Mouse (Mus musculus): ENCODE measurements around the gene Gm49388. TPM values are rescaled to one million over a fixed set of nuclear protein-coding genes. Genes with fewer than 3 reads are reported as not detected.
"Not testable (repeated sequence)": the region's sequence is repeated elsewhere in the genome, so short reads cannot be mapped to it uniquely, and the experiment has no call there.

Gm49388 gene
- polyA plus RNA-seq, 1 experiment from 2014 or later = not detected

- DNase-seq (ENCODE audit: low spot score) = no peak
These were observed 17.6 kb upstream of the Gm49388 start for GRCm38 (mm10) chr7:127767671-127768345.

- peak; percentile 41 for DNase-seq (ENCODE audit: low spot score)
These were observed 16.9 kb upstream of the Gm49388 start for GRCm38 (mm10) chr7:127768346-127768996.

- DNase-seq (ENCODE audit: low spot score) = peak; percentile 68
These were observed 16.3 kb upstream of the Gm49388 start for GRCm38 (mm10) chr7:127768997-127769593.

GRCm38 (mm10) chr7:127769651-127770038, 15.8 kb upstream of the Gm49388 start, which contains the start of gene Orai3:
Gene Orai3 (plus strand): TSS chr7:127769815.
- peak; percentile 50 for DNase-seq (ENCODE audit: low spot score)

- DNase-seq (ENCODE audit: low spot score) = peak; percentile 45
These were observed 15.1 kb upstream of the Gm49388 start for GRCm38 (mm10) chr7:127770039-127770905.

GRCm38 (mm10) chr7:127771262-127771661, 14.1 kb upstream of the Gm49388 start:
- DNase-seq (ENCODE audit: low spot score) = peak; percentile 57

GRCm38 (mm10) chr7:127772080-127772479, 13.3 kb upstream of the Gm49388 start:
- DNase-seq (ENCODE audit: low spot score) = no peak

- DNase-seq (ENCODE audit: low spot score) = no peak
These were observed 12.9 kb upstream of the Gm49388 start for GRCm38 (mm10) chr7:127772557-127772956.

GRCm38 (mm10) chr7:127773664-127774384, 11.6 kb upstream of the Gm49388 start:
- DNase-seq (ENCODE audit: low spot score) = peak; percentile 85

- DNase-seq (ENCODE audit: low spot score) = not testable (repeated sequence)
These were observed 9.6 kb upstream of the Gm49388 start for GRCm38 (mm10) chr7:127775837-127776236.

GRCm38 (mm10) chr7:127776426-127776825, 9.0 kb upstream of the Gm49388 start, which contains the start of gene Setd1a:
Gene Setd1a (plus strand): TSS chr7:127776670.
- peak; percentile 80 for DNase-seq (ENCODE audit: low spot score)

- peak; percentile 97 for DNase-seq (ENCODE audit: low spot score)
These were observed 8.4 kb upstream of the Gm49388 start for GRCm38 (mm10) chr7:127776878-127777473.

- DNase-seq (ENCODE audit: low spot score) = no peak
These were observed 7.7 kb upstream of the Gm49388 start for GRCm38 (mm10) chr7:127777474-127778266.

- DNase-seq (ENCODE audit: low spot score) = no peak
These were observed 7.1 kb upstream of the Gm49388 start for GRCm38 (mm10) chr7:127778350-127778749.

GRCm38 (mm10) chr7:127797076-127797845, 11.9 kb downstream of the Gm49388 start:
- no peak for DNase-seq (ENCODE audit: low spot score)

- no peak for DNase-seq (ENCODE audit: low spot score)
These were observed 13.2 kb downstream of the Gm49388 start for GRCm38 (mm10) chr7:127798591-127798990.

GRCm38 (mm10) chr7:127799211-127799610, 13.8 kb downstream of the Gm49388 start:
- no peak for DNase-seq (ENCODE audit: low spot score)

GRCm38 (mm10) chr7:127799738-127800137, 14.3 kb downstream of the Gm49388 start:
- DNase-seq (ENCODE audit: low spot score) = no peak

Data from thymus, postnatal 0 days (tissue).